Mouse (Mus musculus) heart, adult 2 months (tissue): ENCODE data around the gene Tsen15. TPM values are rescaled to one million over a fixed set of nuclear protein-coding genes. Genes with fewer than 3 reads are reported as not detected.

Experiments
- DNase-seq, 2 experiments: peaks; one replicate each; pipeline ENCODE4 v3.0.0; 2021
- H3K27ac ChIP-seq: fragments of 200-600 bp; 2 replicates; pipeline ENCODE4 v1.8.1; 2022
- H3K27me3 ChIP-seq: fragments of 200-500 bp; 2 replicates; pipeline ENCODE4 v1.6.1; 2012; ENCODE audit warnings: mild to moderate bottlenecking, low read length, inconsistent platforms, mixed read lengths; ENCODE audit not compliant: control insufficient read depth, insufficient read depth
- H3K36me3 ChIP-seq: fragments of 200-500 bp; 2 replicates; pipeline ENCODE4 v1.6.1; 2012; ENCODE audit warnings: low read length, inconsistent platforms; ENCODE audit not compliant: control insufficient read depth, insufficient read depth
- H3K4me1 ChIP-seq: fragments of 200-500 bp; 2 replicates; pipeline ENCODE4 v1.6.1; 2011; ENCODE audit warnings: low read length; ENCODE audit not compliant: control insufficient read depth, insufficient read depth
- H3K4me3 ChIP-seq: fragments of 200-600 bp; 2 replicates; pipeline ENCODE4 v1.8.1; 2022
- H3K79me2 ChIP-seq: fragments of 200-500 bp; replicated peaks from 2 replicates; pipeline ENCODE4 v1.6.1; 2012; ENCODE audit warnings: mild to moderate bottlenecking, inconsistent platforms, low read length, moderate library complexity, mixed read lengths; ENCODE audit not compliant: control insufficient read depth, insufficient read depth
- H3K9ac ChIP-seq: fragments of 200-500 bp; 2 replicates; pipeline ENCODE4 v1.6.1; 2012; ENCODE audit warnings: low read depth, mild to moderate bottlenecking, control low read depth, inconsistent platforms, low read length, mixed read lengths
- CTCF ChIP-seq: fragments of 200-600 bp; IDR thresholded peaks from 2 replicates; pipeline ENCODE4 v1.8.1; 2022; ENCODE audit warnings: antibody characterized with exemption, mild to moderate bottlenecking, moderate library complexity
- EP300 ChIP-seq: fragments of 200-500 bp; IDR thresholded peaks from 2 replicates; pipeline ENCODE4 v1.6.1; 2011; ENCODE audit warnings: low read depth, low read length, control low read depth; ENCODE audit not compliant: insufficient read depth
- POLR2A ChIP-seq: fragments of 200-500 bp; IDR thresholded peaks from 2 replicates; pipeline ENCODE4 v1.6.1; 2011; ENCODE audit warnings: mild to moderate bottlenecking, low read depth, low read length, control low read depth; ENCODE audit not compliant: insufficient read depth
- WGBS: fragments of 180-500 bp; shearing (Covaris S2); methylation state at CpG from one replicate; pipeline ENCODE4 v1.1.7; 2018; 5-methylcytosine and 5-hydroxymethylcytosine counted together
- intact Hi-C: fragments of 180-260 bp; cut with DNase I; formaldehyde crosslinking; loops from one replicate; pipeline ENCODE4 v1.15.1; 2025
- polyA plus RNA-seq: library from polyadenylated mRNA; depleted of rRNA; stranded (reverse); fragments of >200 nt; gene quantifications from 2 replicates; pipeline ENCODE4 v1.2.3, GENCODE M21; 2012
- total RNA-seq, 2 experiments: library from RNA; stranded (reverse); gene quantifications; 2 replicates each; pipeline ENCODE4 v1.2.3; 2021

Gene Tsen15
- total and polyA plus RNA-seq, 3 experiments, result 14.4 to 21.0 (median 19.3) TPM

- DNase-seq, result peak in 1 of 2 experiments; percentile 41
- H3K4me1 ChIP-seq, result no peaks in the 10 kb centered on the region; the same call in 1 of the 2 replicates
- H3K4me3 ChIP-seq, result no peak overlapping the region
- H3K27me3 ChIP-seq, result no peaks in the 10 kb centered on the region
- no peaks in the 10 kb centered on the region for H3K79me2 ChIP-seq
- intact Hi-C loops, result no loop called here
- no peak overlapping the region for H3K27ac ChIP-seq
- TF ChIP-seq POLR2A, result no peak
- TF ChIP-seq CTCF, result no peak
- TF ChIP-seq EP300, result no peak
- H3K36me3 ChIP-seq, result no peaks in the 10 kb centered on the region
- WGBS, result 63% methylated on average over 3 of the region's 3 CpGs
- H3K9ac ChIP-seq, result no peak overlapping the region
Observed at GRCm38 (mm10) chr1:152410657-152411056, 24.2 kb upstream of the Tsen15 start.

GRCm38 (mm10) chr1:152409356-152409755 lies 22.9 kb upstream of the Tsen15 start:
- Histone ChIP-seq H3K4me1 (no peaks in the 10 kb centered on the region; the same call in 1 of the 2 replicates), H3K79me2 (no peaks in the 10 kb centered on the region), H3K27ac (no peak overlapping the region), H3K9ac (no peak overlapping the region), H3K36me3 (no peaks in the 10 kb centered on the region), H3K4me3 (no peak overlapping the region), H3K27me3 (no peaks in the 10 kb centered on the region)
- WGBS, result 90% methylated on average over 4 of the region's 4 CpGs
- intact Hi-C loops, result no loop called here
- no peak for TF ChIP-seq CTCF
- no peak for TF ChIP-seq POLR2A
- TF ChIP-seq EP300, result no peak
- DNase-seq, result no peak

GRCm38 (mm10) chr1:152407021-152407946 lies 20.8 kb upstream of the Tsen15 start:
- no peak overlapping the region for H3K4me3 ChIP-seq
- H3K27ac ChIP-seq, result no peak overlapping the region
- H3K79me2 ChIP-seq, result no peaks in the 10 kb centered on the region
- no peaks in the 10 kb centered on the region for H3K27me3 ChIP-seq
- DNase-seq, result no peak
- intact Hi-C loops, result no loop called here
- no peaks in the 10 kb centered on the region for H3K36me3 ChIP-seq
- no peaks in the 10 kb centered on the region; the same call in 1 of the 2 replicates for H3K4me1 ChIP-seq
- no peak overlapping the region for H3K9ac ChIP-seq
- WGBS, result 46% methylated on average over 22 of the region's 22 CpGs
- no peak for TF ChIP-seq CTCF
- TF ChIP-seq EP300, result no peak
- no peak for TF ChIP-seq POLR2A

- H3K36me3 ChIP-seq, result no peaks in the 10 kb centered on the region
- peak; percentile 24 to 34 for DNase-seq
- intact Hi-C loops, result loop anchor here (2.0 to 5.0 kb wide), 4 partner anchors 22 to 111 kb away; no protein-coding TSS in a partner anchor
- TF ChIP-seq EP300 (no peak), POLR2A (peak; percentile 53)
- H3K27me3 ChIP-seq, result no peaks in the 10 kb centered on the region; the same call in 1 of the 2 replicates
- no peaks in the 10 kb centered on the region for H3K79me2 ChIP-seq
- peak overlapping the region; percentile 79 for H3K27ac ChIP-seq
- peaks cover 5% of the 10 kb centered on the region for H3K4me1 ChIP-seq
- H3K4me3 ChIP-seq, result peak overlapping the region; percentile 82
- 23% methylated on average over 14 of the region's 14 CpGs for WGBS
- H3K9ac ChIP-seq, result peak overlapping the region; percentile 85
Observed at GRCm38 (mm10) chr1:152400556-152401540, 14.4 kb upstream of the Tsen15 start.

- under 1% methylated on average over 69 of the region's 70 CpGs for WGBS
- Histone ChIP-seq H3K36me3 (no peaks in the 10 kb centered on the region), H3K27me3 (no peaks in the 10 kb centered on the region; the same call in 1 of the 2 replicates), H3K9ac (peak within 1 kb of the TSS; percentile 85), H3K4me1 (peaks cover 5% of the 10 kb centered on the region), H3K79me2 (no peaks in the 10 kb centered on the region), H3K4me3 (peak within 1 kb of the TSS; percentile 82), H3K27ac (peak within 1 kb of the TSS; percentile 79)
- intact Hi-C loops, result loop anchor here (2.0 to 5.0 kb wide), 5 partner anchors 23 to 112 kb away; no protein-coding TSS in a partner anchor
- peak; percentile 80 to 82 for DNase-seq
- TF ChIP-seq EP300 (0 out of 2 replicates have a peak, but pooled peaks have one; percentile 30), CTCF (peak; percentile 22), POLR2A (peak; percentile 70)
Observed at GRCm38 (mm10) chr1:152399790-152400555, 13.5 kb upstream of the Tsen15 start, which contains the start of gene Colgalt2. TSS of gene Colgalt2 (plus strand) at chr1:152399830.
